Mouse (Mus musculus): Measurements from ENCODE around the gene Use1.
"Not testable (repeated sequence)": the region's sequence is repeated elsewhere in the genome, so short reads cannot be mapped to it uniquely, and the experiment has no call there.

DNA sequence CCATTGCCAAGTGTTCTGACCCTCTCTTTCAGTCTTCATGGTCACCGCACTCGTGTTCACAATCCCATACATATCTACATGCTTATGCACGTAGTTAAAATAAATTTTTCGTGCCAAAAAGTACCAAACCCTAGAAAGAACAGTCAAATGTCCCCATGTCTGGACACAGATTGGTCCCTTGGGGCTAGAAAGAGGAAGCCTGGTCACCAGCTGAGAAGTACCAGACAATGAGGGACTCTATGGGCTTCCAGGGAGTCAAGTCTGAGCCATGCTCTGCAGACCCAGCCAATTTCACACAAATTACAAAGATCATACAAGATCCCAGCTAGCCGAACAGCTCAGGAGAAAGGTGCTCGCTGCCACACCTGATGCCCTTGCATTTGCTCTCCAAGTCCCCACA, 28.8 kb upstream of the Use1 start:
- TF ChIP-seq GATA1 (IDR thresholded peaks at IDR 0.05; ENCODE audit: borderline replicate concordance, low read length); CTCF (IDR thresholded peaks at IDR 0.05; ENCODE audit: low read depth, low read length); TAL1 (conservative IDR thresholded peaks at IDR 0.05; ENCODE audit: low read depth, low read length); POLR2AphosphoS5 (IDR thresholded peaks at IDR 0.05; ENCODE audit: insufficient replicate concordance, low read depth, low read length): not testable (repeated sequence)
